Mouse (Mus musculus) neural tube, embryonic 11.5 days (tissue): ENCODE measurements around the gene Iqsec1. TPM values are rescaled to one million over a fixed set of nuclear protein-coding genes. Genes with fewer than 3 reads are reported as not detected.

Experiments
- ATAC-seq: fragments of 200-750 bp; cut with Nextera tagmentation; 2 replicates; pipeline ENCODE4 v1.8.0; 2017; ENCODE audit warnings: moderate number of reproducible peaks, mild to moderate bottlenecking, moderate TSS enrichment, moderate library complexity; ENCODE audit not compliant: insufficient read depth, low FRiP score, low TSS enrichment
- DNase-seq: peaks from one replicate; pipeline ENCODE4 v3.0.0-alpha.2; 2015; ENCODE audit warnings: low spot score
- H3K27ac ChIP-seq: fragments of 300-500 bp; sonication (generic); 2 replicates; pipeline ENCODE4 v1.5.1; 2014; ENCODE audit warnings: low read depth, mild to moderate bottlenecking, low read length
- H3K27me3 ChIP-seq: fragments of 300-500 bp; sonication (generic); 2 replicates; pipeline ENCODE4 v1.6.1; 2014; ENCODE audit warnings: mild to moderate bottlenecking, low read length, mixed read lengths; ENCODE audit not compliant: control insufficient read depth, insufficient read depth
- H3K36me3 ChIP-seq: fragments of 300-500 bp; sonication (generic); 2 replicates; pipeline ENCODE4 v1.6.1; 2014; ENCODE audit warnings: mild to moderate bottlenecking, low read length, moderate library complexity, mixed read lengths; ENCODE audit not compliant: control insufficient read depth, insufficient read depth
- H3K4me1 ChIP-seq: fragments of 300-500 bp; sonication (generic); 2 replicates; pipeline ENCODE4 v1.6.1; 2014; ENCODE audit warnings: low read length, mixed read lengths; ENCODE audit not compliant: control insufficient read depth, insufficient read depth
- H3K4me2 ChIP-seq: fragments of 300-500 bp; sonication (generic); 2 replicates; pipeline ENCODE4 v1.6.1; 2014; ENCODE audit warnings: low read depth, mild to moderate bottlenecking, moderate library complexity
- H3K4me3 ChIP-seq: fragments of 300-500 bp; sonication (generic); 2 replicates; pipeline ENCODE4 v1.5.1; 2014; ENCODE audit warnings: low read depth, low read length
- H3K9ac ChIP-seq: fragments of 300-500 bp; sonication (generic); 2 replicates; pipeline ENCODE4 v1.6.1; 2014; ENCODE audit warnings: mild to moderate bottlenecking, low read length
- H3K9me3 ChIP-seq: fragments of 300-500 bp; sonication (generic); 2 replicates; pipeline ENCODE4 v1.6.1; 2016; ENCODE audit warnings: low read length; ENCODE audit not compliant: control insufficient read depth
- WGBS: fragments of 180-500 bp; shearing (Covaris S2); extraction: QIAGEN DNeasy Blood & Tissue Kit; methylation state at CpG from one replicate; pipeline ENCODE4 v1.1.7; 2014; 5-methylcytosine and 5-hydroxymethylcytosine counted together
- polyA plus RNA-seq: library from polyadenylated mRNA; unstranded; fragments of >200 nt; fragmentation: Nextera tagmentation; extraction: Ambion mirVana; gene quantifications from 2 replicates; pipeline ENCODE4 v1.2.1, GENCODE M21; 2014

Gene Iqsec1
- polyA plus RNA-seq, result 16.3 and 18.6 TPM in 2 replicates

- H3K4me1 ChIP-seq, result no peaks in the 10 kb centered on the region
- no peaks in the 10 kb centered on the region; the same call in 1 of the 2 replicates for H3K27me3 ChIP-seq
- peak within 1 kb of the TSS; percentile 77 for H3K9ac ChIP-seq
- H3K36me3 ChIP-seq, result no peaks in the 10 kb centered on the region
- H3K4me2 ChIP-seq, result peak within 1 kb of the TSS; percentile 99
- ATAC-seq, result peak; percentile 98
- 2% methylated on average over 25 of the region's 39 CpGs for WGBS
- 0 out of 2 replicates have a peak, but pooled peaks cover 2% of the 10 kb centered on the region for H3K9me3 ChIP-seq
- peak; percentile 98 for DNase-seq
- H3K27ac ChIP-seq, result peak within 1 kb of the TSS; percentile 60
- peak within 1 kb of the TSS; percentile 74 for H3K4me3 ChIP-seq
Measured at GRCm38 (mm10) chr6:90988648-90989317, at the start of gene Iqsec1. Gene Iqsec1, minus strand, starts transcription at chr6:90988685.

GRCm38 (mm10) chr6:91028256-91028655, 39.8 kb upstream of the Iqsec1 start:
- H3K36me3 ChIP-seq, result no peaks in the 10 kb centered on the region
- WGBS, result 93% methylated on average over 5 of the region's 5 CpGs
- H3K9ac ChIP-seq, result no peak overlapping the region
- ATAC-seq (no peak), DNase-seq (no peak)
- H3K27me3 ChIP-seq, result no peaks in the 10 kb centered on the region
- no peak overlapping the region for H3K27ac ChIP-seq
- H3K4me3 ChIP-seq, result no peak overlapping the region
- no peak overlapping the region for H3K4me2 ChIP-seq
- no peaks in the 10 kb centered on the region for H3K4me1 ChIP-seq
- H3K9me3 ChIP-seq, result no peaks in the 10 kb centered on the region

GRCm38 (mm10) chr6:91020810-91021209, 32.3 kb upstream of the Iqsec1 start:
- no peak overlapping the region for H3K9ac ChIP-seq
- no peak overlapping the region for H3K4me3 ChIP-seq
- H3K4me1 ChIP-seq, result no peaks in the 10 kb centered on the region
- H3K9me3 ChIP-seq, result no peaks in the 10 kb centered on the region
- no peak overlapping the region for H3K27ac ChIP-seq
- no peak for ATAC-seq
- 79% methylated on average over 7 of the region's 7 CpGs for WGBS
- H3K27me3 ChIP-seq, result no peaks in the 10 kb centered on the region
- DNase-seq, result no peak
- no peaks in the 10 kb centered on the region for H3K36me3 ChIP-seq
- H3K4me2 ChIP-seq, result no peak overlapping the region

GRCm38 (mm10) chr6:91016600-91017230, 28.2 kb upstream of the Iqsec1 start:
- ATAC-seq (no peak), DNase-seq (no peak)
- H3K4me3 ChIP-seq, result no peak overlapping the region
- no peak overlapping the region for H3K9ac ChIP-seq
- no peaks in the 10 kb centered on the region for H3K36me3 ChIP-seq
- H3K27ac ChIP-seq, result no peak overlapping the region
- H3K9me3 ChIP-seq, result no peaks in the 10 kb centered on the region
- WGBS, result 87% methylated on average over 7 of the region's 7 CpGs
- no peaks in the 10 kb centered on the region for H3K4me1 ChIP-seq
- H3K4me2 ChIP-seq, result no peak overlapping the region
- H3K27me3 ChIP-seq, result no peaks in the 10 kb centered on the region

- Histone ChIP-seq H3K4me3 (no peak overlapping the region), H3K27ac (no peak overlapping the region), H3K9ac (no peak overlapping the region), H3K27me3 (no peaks in the 10 kb centered on the region), H3K9me3 (no peaks in the 10 kb centered on the region), H3K4me2 (no peak overlapping the region), H3K4me1 (no peaks in the 10 kb centered on the region), H3K36me3 (no peaks in the 10 kb centered on the region)
- 62% methylated on average over 9 of the region's 9 CpGs for WGBS
- DNase-seq (no peak), ATAC-seq (peak; percentile 45)
Measured at GRCm38 (mm10) chr6:91014198-91014958, 25.9 kb upstream of the Iqsec1 start.

- Histone ChIP-seq H3K9ac (no peak overlapping the region), H3K9me3 (no peaks in the 10 kb centered on the region), H3K36me3 (no peaks in the 10 kb centered on the region), H3K4me2 (no peak overlapping the region), H3K27ac (no peak overlapping the region), H3K4me3 (no peak overlapping the region), H3K4me1 (no peaks in the 10 kb centered on the region), H3K27me3 (no peaks in the 10 kb centered on the region)
- DNase-seq (no peak), ATAC-seq (no peak)
- WGBS, result 64% methylated on average over 3 of the region's 3 CpGs
Measured at GRCm38 (mm10) chr6:91012458-91012857, 24.0 kb upstream of the Iqsec1 start.

- Histone ChIP-seq H3K4me1 (no peaks in the 10 kb centered on the region), H3K4me3 (no peak overlapping the region), H3K4me2 (no peak overlapping the region), H3K9me3 (no peaks in the 10 kb centered on the region), H3K9ac (no peak overlapping the region), H3K36me3 (no peaks in the 10 kb centered on the region), H3K27ac (no peak overlapping the region), H3K27me3 (no peaks in the 10 kb centered on the region)
- DNase-seq (no peak), ATAC-seq (no peak)
- WGBS, result 82% methylated on average over 4 of the region's 4 CpGs
Measured at GRCm38 (mm10) chr6:91011568-91011967, 23.1 kb upstream of the Iqsec1 start.

GRCm38 (mm10) chr6:91008284-91008830, 19.9 kb upstream of the Iqsec1 start:
- no peak overlapping the region for H3K9ac ChIP-seq
- H3K4me1 ChIP-seq, result no peaks in the 10 kb centered on the region
- H3K27ac ChIP-seq, result no peak overlapping the region
- WGBS, result 89% methylated on average over 3 of the region's 3 CpGs
- H3K27me3 ChIP-seq, result no peaks in the 10 kb centered on the region
- no peaks in the 10 kb centered on the region for H3K36me3 ChIP-seq
- ATAC-seq (no peak), DNase-seq (no peak)
- no peak overlapping the region for H3K4me2 ChIP-seq
- H3K9me3 ChIP-seq, result no peaks in the 10 kb centered on the region
- no peak overlapping the region for H3K4me3 ChIP-seq
